Mouse (Mus musculus) cerebellum, postnatal 25 days (tissue): Measurements from ENCODE around the gene Nxph3.

ENCODE experiments used
- DNase-seq, 2 experiments: peaks; one replicate each; pipeline ENCODE4 v3.0.0; 2021; ENCODE audit warnings: mixed read lengths in 2 of 2

The Nxph3 gene

DNA sequence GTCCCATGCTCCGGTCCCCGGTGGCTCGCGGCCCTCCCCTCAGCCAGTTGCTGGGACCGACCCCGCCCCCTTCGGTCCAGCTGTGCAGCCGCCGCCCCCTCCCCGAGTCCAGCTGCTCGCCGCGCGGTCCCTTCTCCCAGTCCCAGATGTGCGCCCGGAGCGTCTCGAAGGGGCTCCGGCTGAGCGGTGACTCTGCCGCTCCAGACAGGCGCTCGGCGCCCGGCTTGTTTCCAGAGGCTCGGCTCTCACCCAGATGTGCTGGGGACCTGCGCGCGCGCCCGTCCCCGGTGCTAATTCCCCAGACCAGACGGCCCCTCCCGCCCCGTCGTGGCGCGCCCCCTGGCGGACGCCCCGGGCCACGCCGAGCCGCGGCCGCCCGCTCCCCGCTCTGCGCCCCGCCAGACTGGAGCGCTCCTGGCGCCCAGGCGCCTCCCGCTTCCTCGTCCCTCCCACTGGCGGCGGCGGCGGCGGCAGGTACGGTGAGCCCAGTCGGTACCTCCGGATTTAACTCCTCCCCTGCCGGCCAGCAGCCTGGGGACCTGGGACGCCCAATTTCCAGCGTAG lies at the start of gene Nxph3:
TSS of gene Nxph3 (minus strand) at position 273 of the 564 bp plus-strand sequence.
- DNase-seq: peak; percentile 89 to 92

DNA sequence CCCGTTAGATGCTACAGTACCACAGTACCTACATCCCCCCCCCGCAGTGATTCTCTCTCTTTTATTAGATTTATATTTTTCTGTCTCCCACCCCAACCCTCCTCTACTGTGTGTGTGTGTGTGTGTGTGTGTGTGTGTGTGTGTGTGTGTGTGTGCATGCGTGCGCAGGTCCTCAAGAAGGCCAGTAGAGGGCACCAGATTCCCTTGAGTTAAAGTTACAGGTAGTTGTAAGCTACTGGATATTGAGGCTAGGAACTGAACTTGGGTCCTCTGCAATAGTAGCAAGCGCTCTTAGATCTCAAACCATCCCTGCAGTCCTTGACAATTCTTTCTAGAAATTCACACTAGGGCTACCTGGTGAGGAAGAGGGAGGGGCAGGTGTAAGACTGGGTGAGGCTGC lies 49.5 kb upstream of the Nxph3 start:
- DNase-seq: no peak

DNA sequence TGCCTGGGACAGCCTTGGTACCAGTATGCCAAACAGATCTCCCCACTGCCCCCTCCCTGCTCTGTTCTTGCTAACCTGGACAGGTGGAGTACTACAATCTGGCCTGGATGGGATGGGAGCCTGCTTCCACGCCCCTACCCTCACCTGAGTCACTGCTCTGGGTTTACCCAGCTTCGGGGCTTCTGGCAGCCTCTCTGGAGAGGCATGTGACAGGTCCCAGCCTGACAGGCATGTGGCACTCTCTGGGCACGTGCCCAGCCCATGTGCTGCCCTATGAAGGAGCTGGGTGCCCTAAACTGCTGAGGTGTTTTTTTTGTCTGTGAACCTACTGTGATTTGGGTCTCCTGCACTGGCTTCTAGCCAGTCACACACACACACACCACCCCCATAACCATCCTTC lies 46.4 kb upstream of the Nxph3 start:
- DNase-seq: no peak

- DNase-seq: no peak
These were observed 45.4 kb upstream of the Nxph3 start for GRCm38 (mm10) chr11:95559761-95560160.

DNA sequence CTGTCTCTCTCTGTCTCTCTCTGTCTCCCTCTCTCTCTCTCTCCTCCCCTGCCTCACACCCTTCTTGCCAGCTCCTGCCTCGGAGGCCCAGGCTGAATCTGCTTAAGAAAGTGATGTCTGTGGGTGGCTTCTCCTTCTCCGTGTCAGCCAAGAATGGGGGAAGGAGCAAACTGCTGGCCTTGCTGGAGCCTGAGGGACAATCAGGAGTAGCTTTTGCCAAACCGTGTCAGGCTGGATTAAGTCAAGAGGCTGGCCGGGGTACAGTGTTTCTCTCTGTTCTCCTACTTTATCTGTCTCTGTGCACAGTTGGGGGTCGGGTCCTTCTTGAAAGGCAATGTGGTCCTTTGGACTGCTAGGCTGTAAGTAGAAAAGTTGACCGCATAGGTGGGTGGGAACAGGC lies 43.3 kb upstream of the Nxph3 start:
- no peak for DNase-seq

DNA sequence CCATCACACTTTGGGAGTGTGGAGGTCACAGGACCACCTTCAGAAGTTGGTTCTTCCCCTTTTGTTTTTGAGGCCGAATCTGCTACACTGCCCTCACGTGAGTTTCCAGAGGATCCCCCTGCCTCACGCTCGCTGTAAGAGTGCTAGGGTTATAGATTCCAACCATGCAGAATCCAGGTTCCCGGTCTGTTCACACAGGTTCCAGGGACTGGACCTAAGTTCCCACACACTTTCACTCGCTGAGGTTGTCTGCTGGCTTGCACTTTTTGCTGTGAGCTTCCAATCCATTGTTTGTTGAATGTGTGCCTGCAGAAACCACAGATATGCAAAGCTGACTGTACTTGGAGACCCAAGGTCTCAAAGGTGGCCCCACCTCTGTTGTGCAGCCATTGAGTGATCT lies 42.7 kb upstream of the Nxph3 start:
- DNase-seq: no peak

DNA sequence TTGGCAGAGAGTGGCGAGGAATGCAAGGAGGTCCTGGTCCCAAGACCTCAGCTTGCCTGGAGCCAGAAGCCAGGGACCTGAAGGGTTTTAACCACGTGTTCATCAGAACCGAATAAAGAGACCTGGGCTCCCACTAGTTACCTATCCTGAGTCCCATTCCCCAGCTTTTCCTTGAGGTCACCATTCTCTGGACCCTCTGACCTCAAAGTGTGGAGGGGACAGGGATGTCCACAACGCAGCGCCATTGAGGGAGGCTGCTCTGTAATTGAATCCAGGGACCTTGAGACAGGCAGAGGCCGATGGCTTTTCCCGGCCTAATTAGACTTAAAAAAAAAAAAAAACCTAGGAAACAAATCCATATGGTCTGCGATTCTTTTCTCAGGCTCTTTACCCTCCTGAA lies 40.9 kb upstream of the Nxph3 start:
- no peak for DNase-seq

DNA sequence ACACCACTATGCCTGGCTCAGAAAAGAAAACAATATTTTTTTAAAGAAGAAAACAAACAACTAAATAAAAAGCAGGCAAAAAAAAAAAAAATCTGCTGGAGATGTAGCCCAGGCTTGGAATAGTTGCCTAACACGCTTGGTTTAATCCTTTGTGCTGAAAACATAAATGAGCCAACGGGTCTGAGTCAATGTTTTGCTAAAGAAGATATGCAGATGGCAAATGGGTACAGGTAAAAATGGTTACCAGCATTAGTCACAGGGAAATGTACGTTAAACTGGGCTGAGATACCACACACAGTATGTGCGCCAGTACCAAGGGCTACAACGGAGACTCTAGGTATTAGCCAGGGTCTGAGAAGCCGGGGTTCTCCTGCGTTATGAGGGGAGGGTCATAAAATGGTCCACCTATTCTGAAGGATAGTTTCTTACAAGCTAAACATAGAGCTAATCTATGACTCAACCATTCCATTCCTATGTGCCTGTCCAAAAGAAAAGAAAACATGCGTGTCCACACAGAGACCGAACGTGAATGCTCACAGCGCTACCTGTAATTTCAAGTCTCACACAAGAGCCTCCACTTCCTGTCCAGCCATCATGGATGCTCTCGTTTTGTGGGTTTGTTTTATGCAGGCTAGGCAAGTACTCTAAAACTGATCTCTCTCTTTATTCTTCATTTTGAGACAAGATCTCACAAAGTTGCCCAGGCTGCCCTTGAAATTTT lies 36.1 kb upstream of the Nxph3 start:
- no peak for DNase-seq

DNA sequence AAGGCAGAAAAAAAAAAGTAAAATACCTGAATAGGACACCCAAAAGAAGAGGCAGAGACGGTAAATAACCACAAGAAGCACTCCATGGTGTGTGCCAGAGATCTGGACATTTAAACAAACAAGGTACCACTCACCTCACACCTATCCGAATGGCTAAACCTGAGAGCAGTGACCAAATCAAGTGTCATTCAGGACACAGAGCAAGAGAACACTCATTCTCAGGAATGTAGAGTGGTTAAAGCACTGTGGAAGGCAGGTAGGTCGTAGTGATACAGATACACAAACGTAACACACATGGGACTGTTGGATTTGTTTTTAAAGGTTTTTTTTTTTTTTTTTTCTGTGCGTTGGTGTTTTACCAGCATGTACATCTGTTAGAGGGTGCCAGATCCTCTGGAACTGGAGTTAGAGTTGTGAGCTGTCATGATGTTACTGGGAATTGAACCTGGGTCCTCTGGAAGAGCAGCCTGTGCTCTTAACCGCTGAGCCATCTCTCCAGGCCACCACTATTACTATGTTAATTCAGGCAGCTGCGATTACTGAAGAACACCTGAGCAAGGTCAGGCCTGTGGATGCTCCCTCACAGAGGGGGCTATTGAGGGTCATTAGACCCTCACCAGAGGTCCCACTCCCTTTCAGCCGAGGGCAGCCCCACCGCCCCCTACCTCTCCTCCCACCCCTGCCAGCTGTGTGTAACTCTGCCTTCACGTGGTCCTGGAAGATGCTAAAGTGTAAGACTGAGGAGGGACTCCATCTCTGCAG lies 31.8 kb upstream of the Nxph3 start:
- no peak for DNase-seq

- DNase-seq: no peak
These were observed 30.4 kb upstream of the Nxph3 start for GRCm38 (mm10) chr11:95544546-95545327.

DNA sequence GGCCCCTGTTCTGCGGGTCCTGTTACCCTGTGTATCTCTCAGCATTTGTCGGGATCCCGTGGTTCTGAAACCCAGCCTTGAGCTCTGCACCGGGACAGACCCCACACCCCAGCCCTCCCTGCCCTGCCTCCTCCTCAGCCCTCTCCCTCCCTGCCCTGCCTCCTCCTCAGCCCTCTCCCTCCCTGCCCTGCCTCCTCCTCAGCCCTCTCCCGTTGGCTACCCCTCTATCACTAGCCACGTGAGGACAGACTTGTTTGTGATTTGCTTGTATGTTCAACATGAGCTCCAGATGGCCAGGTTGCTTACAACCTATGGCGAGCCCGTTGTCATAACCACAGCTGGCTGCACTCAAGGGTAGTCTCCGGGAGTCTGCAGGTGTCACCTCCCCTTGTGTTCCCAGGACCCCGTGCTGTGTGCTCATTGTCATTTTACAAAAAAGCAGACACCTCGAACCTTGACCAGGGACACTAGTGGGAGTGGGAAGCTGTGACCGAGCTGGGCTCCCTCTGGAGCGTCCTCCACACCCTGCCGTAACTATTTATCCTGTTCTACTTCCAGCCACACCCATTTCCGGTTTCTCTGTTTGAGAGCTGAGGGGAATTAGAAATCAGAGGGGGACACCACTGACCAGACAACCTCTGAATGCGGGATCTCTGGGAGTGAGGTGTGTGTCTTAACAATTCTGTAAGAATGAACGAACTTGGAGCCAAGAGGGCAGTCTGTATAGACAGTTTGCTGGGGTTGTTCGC lies 26.4 kb upstream of the Nxph3 start:
- DNase-seq: no peak

GRCm38 (mm10) chr11:95538378-95539104 lies 24.2 kb upstream of the Nxph3 start:
- no peak for DNase-seq

GRCm38 (mm10) chr11:95533484-95534160 lies 19.3 kb upstream of the Nxph3 start:
- peak; percentile 93 to 95 for DNase-seq

- DNase-seq: no peak
These were observed 18.1 kb upstream of the Nxph3 start for GRCm38 (mm10) chr11:95532353-95533072.

DNA sequence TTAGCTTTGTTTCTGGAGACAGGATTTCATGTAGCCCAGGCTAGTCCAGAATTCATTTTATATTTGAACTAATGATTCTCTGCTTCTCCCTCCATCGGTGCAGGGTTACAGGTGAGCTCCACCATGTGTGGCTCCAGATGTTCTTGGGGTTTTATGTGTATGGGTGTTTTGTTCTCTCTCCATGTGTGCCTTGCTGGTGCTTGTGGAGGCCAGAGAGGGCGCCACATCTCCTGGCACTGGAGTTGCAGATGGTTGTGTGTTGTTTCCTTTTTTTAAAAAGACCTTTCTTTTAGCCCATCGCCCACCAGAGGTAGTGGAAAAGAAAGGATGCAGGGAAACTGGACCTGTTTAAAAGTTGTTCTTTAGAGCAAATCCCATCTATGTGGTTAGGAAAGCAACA lies 13.9 kb upstream of the Nxph3 start:
- DNase-seq: no peak

GRCm38 (mm10) chr11:95527307-95527706 lies 12.9 kb upstream of the Nxph3 start:
- no peak for DNase-seq

DNA sequence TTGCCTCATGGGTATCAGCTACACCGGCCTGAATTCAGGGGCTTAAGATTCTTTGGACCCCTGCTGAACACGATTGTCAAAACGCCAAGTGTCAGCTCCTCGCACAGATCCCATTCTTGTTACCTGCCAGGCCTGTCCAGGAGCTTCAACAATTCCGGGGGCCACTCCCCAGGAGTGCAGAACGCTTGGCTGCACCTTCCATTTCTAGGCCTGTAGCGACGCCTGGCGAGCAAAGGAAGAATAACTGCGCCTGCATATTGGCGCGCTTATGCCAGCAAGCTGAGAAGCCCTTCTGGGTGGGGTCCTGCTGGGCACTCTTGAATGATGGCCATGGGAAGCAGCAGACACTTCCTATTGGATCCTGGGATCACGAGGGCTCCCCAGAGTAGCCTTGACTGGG lies 7.2 kb upstream of the Nxph3 start:
- peak; percentile 87 to 90 for DNase-seq

GRCm38 (mm10) chr11:95520456-95521072 lies 6.2 kb upstream of the Nxph3 start:
- peak; percentile 94 to 97 for DNase-seq

DNA sequence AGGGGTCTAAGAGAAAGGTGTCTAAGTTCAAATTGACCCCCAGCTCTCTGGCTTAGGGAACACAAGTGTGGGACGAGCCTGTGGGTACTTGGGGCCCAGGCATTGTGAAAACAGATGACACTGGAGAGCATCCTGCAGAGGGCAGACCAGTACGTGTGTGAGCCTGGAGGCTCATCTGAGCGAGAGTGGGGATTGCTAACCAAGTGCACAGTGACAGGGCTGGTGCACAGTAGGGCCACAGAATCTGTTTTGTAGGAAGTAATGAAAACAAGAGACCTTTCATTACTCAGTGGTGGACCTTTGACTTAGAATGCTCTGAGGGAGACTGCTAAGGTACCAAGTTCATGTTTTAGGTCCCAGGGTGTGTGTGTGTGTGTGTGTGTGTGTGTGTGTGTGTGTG lies 5.6 kb upstream of the Nxph3 start:
- no peak for DNase-seq

DNA sequence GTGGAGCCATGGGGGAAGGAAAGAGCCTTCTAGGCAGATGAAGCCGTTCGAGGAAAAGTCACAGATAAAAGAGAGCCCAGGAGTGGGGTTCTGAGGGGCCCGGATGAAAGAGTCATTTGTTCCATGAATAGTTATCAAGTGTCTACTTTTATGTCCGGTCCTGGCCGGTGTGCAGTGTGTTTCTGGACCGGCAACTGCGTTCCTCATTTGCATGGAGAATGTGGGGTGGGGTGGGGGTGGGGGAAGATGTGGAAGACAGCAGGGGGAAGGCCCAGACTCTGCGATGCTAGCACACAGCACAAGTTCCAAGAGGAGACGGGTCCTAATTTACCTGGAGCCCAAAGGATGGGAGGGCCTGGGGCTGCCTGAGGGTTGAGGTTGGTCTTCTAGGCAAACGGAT lies 4.9 kb upstream of the Nxph3 start:
- no peak for DNase-seq
